Mouse (Mus musculus): ENCODE data around the gene Cbx1.
"Not testable (repeated sequence)": the region's sequence is repeated elsewhere in the genome, so short reads cannot be mapped to it uniquely, and the experiment has no call there.

Cbx1 gene

DNA sequence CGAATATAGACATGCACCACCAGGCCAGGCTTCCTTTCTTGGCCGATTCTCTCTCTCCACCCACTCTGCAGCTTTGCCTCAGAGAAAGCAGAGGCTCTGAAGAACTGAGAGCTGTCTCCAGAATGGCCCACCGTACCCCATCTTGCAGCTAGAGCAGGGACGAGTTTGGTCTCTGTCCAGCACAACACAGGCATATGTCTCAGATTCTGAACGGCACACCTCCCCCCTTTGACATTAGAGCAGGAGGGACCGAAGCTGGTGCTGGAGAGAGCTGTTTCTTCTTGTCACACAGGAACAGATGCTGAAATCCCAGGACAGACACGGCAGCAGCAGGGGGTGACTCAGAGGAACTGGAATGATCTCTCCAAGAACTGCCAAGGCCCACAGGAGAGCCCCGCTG is 51.4 kb downstream of the Cbx1 start:
- no peak for DNase-seq

DNA sequence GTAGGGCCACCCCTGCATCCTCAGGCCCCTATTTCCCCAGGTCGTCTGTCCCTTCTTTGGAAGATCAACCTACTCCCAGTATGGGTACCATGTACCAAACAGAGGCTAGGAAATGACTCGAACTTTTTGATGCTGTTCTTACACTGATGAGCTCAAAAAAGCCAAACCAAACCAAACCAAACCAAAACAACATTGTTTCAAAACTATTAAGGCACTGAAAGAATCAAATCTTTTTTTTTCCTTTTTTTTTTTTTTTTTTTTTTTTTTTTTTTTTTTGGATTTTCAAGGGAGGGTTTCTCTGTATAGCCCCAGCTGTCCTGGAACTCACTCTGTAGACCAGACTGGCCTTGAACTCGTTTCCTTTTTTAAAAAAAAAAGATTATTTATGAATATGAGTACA is 54.7 kb downstream of the Cbx1 start:
- no peak for DNase-seq

DNA sequence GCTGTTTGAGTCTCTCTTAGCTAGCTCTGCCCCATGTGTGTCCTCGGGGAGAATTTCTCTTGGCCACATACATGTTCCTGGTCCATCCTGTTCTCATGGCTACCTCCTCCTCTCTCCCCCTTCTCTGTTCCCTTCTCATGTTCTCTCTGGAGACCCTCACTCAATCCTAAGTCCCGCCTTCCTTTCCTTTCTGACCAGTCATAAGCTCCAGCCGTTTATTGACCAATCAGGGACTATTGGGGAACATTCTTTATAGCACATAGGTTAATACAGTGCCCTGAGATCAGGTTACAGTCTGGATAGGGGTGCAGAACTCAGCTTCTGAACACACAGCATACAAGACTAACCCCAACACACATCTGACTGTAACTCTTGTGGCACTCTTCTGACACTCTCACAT is 58.3 kb downstream of the Cbx1 start:
- no peak for DNase-seq

DNA sequence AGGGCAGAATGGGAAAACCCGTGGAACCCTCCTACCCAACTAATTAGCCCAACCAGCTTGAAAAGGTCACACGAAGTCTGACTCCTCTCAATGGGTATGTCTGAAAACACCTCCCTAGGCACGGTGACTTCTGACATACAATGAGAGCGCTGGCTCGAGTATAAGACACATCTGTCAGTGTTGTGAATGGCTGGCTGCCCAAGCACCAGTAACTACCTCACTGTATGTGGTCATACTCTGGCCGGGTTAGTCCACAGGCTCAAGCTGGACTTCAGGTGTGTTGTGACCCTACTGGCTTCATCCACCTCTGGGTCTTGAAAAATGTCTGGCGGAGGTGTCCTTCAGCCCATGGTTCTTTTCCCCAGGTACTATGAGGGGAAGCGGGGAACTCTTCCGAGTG is 59.8 kb downstream of the Cbx1 start:
- no peak for DNase-seq

GRCm38 (mm10) chr11:96849145-96849544 is 60.2 kb downstream of the Cbx1 start:
- DNase-seq = not testable (repeated sequence)

- no peak for DNase-seq
Observed at GRCm38 (mm10) chr11:96849681-96850467, 60.9 kb downstream of the Cbx1 start, which contains the start of gene Copz2. TSS of gene Copz2 (plus strand) at chr11:96849870.

- no peak for DNase-seq
Observed at GRCm38 (mm10) chr11:96857446-96857845, 68.5 kb downstream of the Cbx1 start.
